Mouse (Mus musculus) thymus, postnatal 4 days (tissue): ENCODE measurements at regions not wholly inside any gene's neighbourhood (a gene's known extent, or its start where the extent isn't known, plus 50 kb on each side); places are given as distances from the start of the nearest gene placed in this dataset.
A peak's percentile ranks its signal among the peaks of the same experiment; 100 is the strongest.

Experiments
- DNase-seq: peaks from one replicate; pipeline ENCODE4 v3.0.0; 2021

- DNase-seq: no peak
Measured at GRCm38 (mm10) chr3:115766153-115766552, 51.3 kb upstream of the S1pr1 start.

GRCm38 (mm10) chr3:115768290-115768689 is 53.4 kb upstream of the S1pr1 start:
- no peak for DNase-seq

- DNase-seq: no peak
Measured at GRCm38 (mm10) chr3:115768761-115769530, 54.1 kb upstream of the S1pr1 start.

GRCm38 (mm10) chr3:115772676-115773075 is 57.8 kb upstream of the S1pr1 start:
- DNase-seq: no peak

- DNase-seq: no peak
Measured at GRCm38 (mm10) chr3:115774321-115774720, 59.4 kb upstream of the S1pr1 start.

- no peak for DNase-seq
Measured at GRCm38 (mm10) chr3:115774723-115775122, 59.9 kb upstream of the S1pr1 start.

- DNase-seq: no peak
Measured at GRCm38 (mm10) chr3:115779144-115779890, 64.4 kb upstream of the S1pr1 start.

GRCm38 (mm10) chr3:115779906-115780305 is 65.0 kb upstream of the S1pr1 start:
- no peak for DNase-seq

- DNase-seq: no peak
Measured at GRCm38 (mm10) chr3:115782726-115783125, 67.9 kb upstream of the S1pr1 start.

- DNase-seq: no peak
Measured at GRCm38 (mm10) chr3:115787360-115787759, 72.5 kb upstream of the S1pr1 start.

- no peak for DNase-seq
Measured at GRCm38 (mm10) chr3:115788525-115788924, 73.7 kb upstream of the S1pr1 start.

GRCm38 (mm10) chr3:115789063-115789462 is 74.2 kb upstream of the S1pr1 start:
- DNase-seq: no peak

GRCm38 (mm10) chr3:115792606-115793005 is 77.7 kb upstream of the S1pr1 start:
- DNase-seq: no peak

- peak; percentile 53 for DNase-seq
Measured at GRCm38 (mm10) chr3:115793344-115794059, 78.6 kb upstream of the S1pr1 start.

GRCm38 (mm10) chr3:115799326-115799725 is 84.5 kb upstream of the S1pr1 start:
- DNase-seq: no peak

- no peak for DNase-seq
Measured at GRCm38 (mm10) chr3:115799981-115800380, 85.1 kb upstream of the S1pr1 start.

GRCm38 (mm10) chr3:115800873-115801272 is 86.0 kb upstream of the S1pr1 start:
- peak; percentile 15 for DNase-seq

- DNase-seq: peak; percentile 24
Measured at GRCm38 (mm10) chr3:115801581-115802200, 85.9 kb upstream of the Dph5 start.

GRCm38 (mm10) chr3:115804616-115805015 is 83.0 kb upstream of the Dph5 start:
- DNase-seq: no peak

- DNase-seq: no peak
Measured at GRCm38 (mm10) chr3:115807032-115807431, 80.6 kb upstream of the Dph5 start.

GRCm38 (mm10) chr3:115815168-115815567 is 72.5 kb upstream of the Dph5 start:
- DNase-seq: peak; percentile 40

GRCm38 (mm10) chr3:115815571-115816156 is 72.0 kb upstream of the Dph5 start:
- DNase-seq: peak; percentile 65
